Mouse (Mus musculus) heart, adult 8-10 months (tissue): Measurements from ENCODE around the gene Lrrc4. TPM values are rescaled to one million over a fixed set of nuclear protein-coding genes. Genes with fewer than 3 reads are reported as not detected.

Source experiments
- DNase-seq: peaks from one replicate; pipeline ENCODE4 v3.0.0; 2022; ENCODE audit warnings: low spot score
- total RNA-seq, 4 experiments: library from RNA; stranded (reverse); gene quantifications; 2 replicates each; pipeline ENCODE4 v1.2.4; 2022

Lrrc4 gene
- total RNA-seq, 4 experiments from 2014 or later, result 0.62 to 0.98 (median 0.76) TPM

DNA sequence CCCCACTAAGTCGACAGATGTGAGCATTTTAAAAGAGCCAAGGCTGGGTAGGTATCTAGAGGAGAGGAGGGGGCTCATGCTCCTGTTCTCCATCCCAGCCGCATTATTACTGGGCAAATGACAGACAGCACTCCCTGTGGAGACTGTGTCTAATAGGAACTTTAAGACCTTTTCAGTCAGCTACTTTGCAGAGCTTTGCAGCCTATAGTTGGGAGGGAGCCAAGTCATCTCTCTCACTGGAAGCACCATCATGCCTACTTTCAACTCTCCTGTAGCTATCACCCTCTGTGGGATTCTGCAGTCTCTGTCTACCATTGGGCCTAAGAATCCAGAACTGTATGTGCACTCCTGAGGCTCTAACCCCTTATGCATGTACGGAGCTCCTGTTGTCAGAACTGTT lies 5.7 kb downstream of the Lrrc4 start:
- DNase-seq, result no peak

DNA sequence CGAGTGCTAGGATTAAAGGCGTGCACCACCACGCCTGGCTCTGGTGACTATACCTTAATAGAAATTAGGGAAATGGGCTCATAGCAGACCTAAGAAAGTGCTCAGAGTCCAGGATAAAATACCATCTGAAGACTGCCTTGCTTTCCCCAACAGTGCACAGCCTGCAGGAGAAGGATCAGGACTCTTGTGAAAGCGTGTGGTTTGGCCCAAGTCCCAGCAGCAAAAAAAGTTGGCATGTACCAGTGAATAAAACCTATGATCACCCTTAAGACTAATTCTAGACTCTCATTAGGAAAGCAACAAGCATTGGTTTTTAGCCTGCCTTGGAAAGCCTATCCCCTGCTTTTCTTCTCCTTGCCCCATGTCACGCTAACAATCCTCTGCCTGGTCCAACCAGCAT lies 7.7 kb downstream of the Lrrc4 start:
- DNase-seq, result peak; percentile 29

DNA sequence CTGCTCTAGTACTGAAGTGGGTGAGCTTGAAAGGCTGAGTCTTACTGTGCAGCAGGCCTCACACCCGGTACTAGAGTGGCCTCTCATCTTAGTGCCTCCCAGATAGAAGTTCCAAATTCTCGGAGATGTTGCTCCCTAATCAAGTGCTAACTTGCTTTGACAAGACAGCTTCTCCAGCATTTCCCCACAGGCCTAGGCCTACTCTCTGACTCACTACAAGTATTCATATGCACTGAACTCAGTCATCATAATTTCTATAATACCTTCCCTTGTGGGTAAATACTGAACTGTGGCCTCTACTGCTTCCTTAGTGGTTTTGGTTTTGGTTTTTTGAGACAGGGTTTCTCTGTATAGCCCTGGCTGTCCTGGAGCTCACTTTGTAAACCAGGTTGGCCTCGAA lies 8.2 kb downstream of the Lrrc4 start:
- no peak for DNase-seq

DNA sequence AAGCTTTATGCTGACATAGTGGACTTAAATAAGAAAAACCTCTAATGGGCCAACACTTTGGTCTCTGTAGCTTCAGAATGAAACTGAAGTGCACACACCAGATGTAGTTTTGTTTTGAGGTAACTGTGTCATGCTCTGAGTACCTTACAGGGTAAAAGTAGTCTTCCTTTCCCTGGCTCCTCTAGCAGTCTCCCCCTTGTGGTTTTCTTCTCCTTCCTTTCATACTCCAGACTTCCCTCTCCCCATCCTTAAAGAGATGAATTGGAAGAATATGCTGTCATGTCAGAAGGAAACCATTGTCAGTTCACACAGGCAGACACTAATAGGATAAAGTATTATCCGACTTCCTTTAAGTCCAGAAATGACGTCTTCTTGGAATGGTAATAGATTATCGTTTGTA lies 9.3 kb downstream of the Lrrc4 start:
- DNase-seq, result no peak

DNA sequence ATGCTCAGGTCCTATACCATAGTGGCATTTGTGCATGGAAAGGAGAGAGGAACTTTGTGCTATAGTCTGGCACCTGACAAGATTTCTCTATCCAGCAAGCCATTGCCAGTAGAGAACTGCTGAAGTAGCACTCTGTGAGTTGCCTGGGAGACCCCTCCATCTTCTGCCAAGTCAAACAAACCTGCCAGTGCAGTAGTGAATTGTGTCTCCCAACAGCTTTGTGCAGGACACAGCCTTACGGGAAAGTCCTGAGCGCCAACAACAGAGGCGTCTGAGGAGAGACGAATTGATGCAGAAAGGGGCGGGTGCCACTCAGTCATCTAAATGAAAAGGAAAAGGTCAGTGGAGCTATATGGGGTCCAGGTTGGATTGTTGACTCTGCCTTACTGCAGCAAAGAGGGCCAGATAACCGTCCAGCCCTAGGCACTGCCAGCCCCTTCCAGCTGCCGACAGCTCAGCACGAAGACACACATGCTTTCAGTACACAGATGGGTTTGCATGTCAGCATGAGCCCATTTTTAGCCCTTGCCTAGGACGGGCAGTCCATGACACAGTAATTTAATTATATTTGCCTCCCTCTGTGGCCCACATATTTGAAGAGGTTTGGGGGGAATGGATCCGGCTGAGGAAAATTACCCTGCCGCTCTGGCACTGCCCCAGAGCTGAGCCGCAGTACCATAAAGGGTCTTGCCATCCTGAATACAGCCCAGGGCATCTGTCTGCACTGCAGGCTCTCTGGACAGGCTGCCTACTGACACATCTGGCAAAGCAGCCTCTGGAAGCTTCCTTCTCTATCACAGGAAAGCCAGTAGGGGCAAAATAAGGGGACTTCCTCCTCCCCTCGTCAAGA lies 11.8 kb downstream of the Lrrc4 start:
- DNase-seq, result no peak

DNA sequence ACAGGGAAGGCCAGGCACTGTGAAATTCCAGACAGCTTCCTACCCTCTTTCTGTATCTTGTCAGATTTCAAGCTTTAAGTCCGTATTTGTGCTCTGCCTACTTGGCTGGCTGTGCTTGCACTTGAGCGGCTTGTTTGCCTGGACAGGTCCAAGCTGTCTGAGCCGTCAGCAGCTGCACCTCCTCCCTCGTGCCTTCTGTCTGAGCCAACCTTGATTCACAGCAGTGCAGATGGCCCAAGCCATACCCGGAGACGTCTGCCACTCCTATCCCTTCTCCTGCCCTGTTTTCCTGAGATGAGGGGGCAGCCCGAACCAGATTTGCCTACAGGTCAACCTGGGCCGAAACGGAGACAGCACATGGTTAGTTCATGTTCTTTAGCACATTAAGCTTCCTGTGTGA lies 14.5 kb downstream of the Lrrc4 start:
- no peak for DNase-seq

DNA sequence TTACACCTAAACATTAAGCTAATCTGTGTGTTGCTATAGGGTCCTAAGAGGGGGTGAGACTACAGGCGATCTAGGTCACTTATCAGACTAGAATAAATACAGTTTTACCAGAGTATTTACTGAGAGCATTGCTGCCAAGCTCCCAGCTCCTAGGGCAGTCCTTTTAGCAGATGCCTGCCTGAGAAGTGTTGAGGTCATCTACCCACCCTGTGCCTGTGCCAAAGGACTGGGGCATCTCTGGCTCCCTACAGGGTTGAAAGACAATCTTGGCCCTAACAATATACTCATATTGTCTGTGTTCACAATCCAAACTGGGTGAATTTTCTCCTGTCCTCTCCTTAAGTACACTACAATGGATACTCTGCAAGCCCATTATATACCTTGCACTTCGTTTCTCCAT lies 16.7 kb downstream of the Lrrc4 start:
- no peak for DNase-seq

DNA sequence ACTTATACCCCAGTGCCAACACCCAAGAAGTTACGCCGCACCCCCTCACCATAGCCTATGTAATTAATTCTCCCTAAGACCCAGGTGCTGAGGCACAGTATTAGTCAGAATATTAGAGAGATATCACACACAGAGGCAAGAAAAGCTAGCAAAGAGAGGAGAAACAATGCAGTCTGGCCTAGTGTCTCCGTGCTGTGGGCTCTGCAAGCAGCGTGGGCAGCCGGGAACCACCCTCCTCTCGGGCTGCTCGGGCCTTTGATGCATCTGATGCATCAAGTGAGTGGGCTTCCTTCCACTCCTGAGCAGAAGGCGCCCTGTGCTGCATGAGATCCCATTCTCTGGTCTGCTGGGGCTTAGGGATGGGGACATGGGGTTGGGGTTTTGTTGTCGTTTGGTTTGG lies 18.5 kb downstream of the Lrrc4 start:
- no peak for DNase-seq

DNA sequence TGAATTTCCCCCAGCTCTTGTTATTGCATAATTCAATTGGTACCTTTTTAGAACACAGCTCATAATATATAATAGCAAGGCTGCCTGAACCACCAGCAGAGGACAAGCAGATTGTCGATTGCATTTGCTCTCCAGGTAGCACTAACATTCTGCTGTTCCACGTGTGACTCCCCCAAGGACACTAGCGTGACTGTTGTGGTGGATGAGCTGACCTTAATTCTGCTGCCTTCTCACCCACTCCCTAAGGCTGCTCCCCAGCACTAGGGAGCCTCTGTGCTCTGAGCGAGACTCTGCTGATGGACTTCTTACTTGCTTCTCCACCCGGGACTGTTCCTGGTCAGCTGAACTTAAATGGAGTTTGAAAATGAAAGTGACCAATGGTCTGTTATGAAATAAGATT lies 26.8 kb downstream of the Lrrc4 start:
- no peak for DNase-seq

DNA sequence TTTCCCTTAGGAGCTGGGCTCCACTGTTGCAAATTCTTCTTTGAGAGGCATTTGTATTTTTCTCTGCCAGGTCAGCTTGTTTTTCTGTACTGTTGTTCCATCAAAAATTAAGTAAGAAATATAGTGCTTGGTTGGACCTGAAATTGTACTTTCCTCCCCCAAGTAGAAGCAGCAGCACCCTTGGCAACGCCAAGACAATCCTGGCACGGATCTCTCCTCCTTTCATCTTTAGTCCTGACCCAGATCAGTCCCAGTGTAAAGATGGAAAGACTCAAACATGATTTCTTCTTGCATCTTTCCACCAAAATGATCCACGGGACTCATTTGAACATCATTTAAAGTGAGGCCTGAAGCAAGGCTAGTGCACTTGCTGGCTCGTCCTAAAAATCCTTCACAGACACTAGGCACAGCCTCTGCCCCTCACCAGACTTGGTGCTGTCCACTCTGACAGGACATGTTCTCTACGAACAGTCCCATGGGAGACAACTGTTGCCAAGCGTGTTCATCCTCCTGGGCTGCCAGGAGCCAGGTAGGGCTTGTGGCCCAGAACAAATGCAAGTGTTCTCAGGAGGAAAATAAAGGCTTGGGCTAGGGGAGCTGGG lies 27.8 kb downstream of the Lrrc4 start:
- DNase-seq, result no peak

DNA sequence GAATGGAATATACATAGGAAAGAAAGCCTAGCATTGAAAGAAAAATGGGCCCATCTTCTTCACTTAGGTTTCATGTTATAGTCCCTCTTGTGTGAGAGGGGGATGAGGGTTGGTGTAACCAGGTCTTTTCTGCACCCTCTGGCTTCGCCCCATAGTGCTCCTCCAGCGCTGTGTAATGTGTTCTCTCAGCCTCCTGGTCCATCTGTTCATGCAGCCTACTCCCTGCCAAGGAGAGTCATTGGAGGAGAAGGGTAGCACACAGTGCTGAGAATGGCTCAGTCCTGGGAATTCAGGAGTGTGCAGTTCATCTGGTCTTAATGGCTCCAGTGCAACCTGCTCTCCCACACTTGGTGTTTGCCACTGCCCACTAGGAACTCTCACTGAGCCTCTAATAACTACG lies 30.6 kb downstream of the Lrrc4 start:
- no peak for DNase-seq

DNA sequence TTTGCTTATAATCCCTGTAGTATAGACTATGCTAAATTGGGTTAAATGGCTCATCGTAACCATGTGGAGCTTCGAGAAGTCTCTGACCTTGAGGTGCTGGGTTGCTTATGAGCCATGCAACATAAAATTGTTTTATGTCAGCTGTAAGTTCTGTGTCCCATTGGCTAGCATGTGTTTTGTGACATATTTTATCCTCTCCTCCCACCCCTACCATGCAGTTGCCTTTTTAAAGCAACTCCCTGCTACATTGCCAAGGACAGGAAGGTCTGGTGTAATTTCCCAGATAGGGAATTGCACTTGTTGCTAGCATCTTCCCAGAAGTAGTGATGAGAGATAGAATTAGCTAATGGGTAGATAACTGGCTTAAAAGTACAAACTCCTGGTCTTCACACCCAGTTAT lies 31.7 kb downstream of the Lrrc4 start:
- no peak for DNase-seq

DNA sequence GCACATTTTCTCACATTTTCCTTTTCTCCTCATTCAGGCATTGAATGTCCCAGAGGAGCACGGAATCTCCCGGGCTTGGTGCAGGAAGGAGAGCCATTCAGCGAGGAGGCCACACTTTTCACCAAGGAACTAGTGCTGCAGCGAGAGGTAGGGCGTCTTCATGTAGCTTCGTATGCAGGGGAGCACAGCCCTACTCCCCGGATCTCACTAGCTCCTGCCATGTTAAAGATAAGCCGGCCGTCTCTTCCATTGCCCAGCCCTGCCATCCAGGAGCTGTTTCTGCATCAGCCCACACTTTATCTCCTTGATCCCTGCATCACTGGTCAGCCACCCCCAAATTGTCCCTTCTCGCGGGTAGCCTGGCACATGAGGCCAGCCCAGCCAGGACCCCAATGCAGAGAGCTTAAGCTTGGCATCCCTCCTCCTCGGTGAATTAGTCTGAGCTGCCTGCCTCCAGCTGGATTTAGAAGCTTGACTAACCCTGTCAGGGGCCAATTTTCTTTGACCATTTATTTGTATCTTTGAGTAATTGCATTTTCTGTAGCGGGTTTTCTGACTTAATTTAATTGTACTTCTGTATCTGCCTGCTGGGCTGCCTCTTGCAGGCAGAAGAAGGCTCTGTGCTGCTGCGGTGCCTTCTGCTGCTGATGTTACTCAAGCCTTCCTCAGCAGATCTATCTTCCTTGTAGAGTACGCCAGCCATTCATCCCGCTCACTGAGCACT lies 35.6 kb downstream of the Lrrc4 start:
- DNase-seq, result no peak

DNA sequence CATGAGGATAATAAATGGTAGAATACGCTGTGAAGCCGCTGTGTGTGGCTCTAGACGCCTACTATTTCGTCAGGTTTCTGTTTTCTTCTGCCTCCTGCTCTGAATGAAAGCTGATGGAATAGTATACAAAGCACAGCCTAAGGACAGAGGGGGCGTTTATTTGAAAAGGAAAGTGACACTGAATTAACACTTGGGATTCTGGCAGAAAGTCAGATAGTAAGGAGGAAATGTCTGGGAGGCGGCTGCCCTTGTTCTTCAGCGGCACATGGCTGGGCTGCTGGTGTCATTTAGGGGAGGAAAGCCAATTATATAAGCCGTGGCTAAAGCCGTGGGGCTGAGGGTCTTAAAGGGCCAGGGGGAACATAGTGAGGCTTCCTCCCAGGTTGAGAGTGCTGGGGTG lies 36.2 kb downstream of the Lrrc4 start:
- no peak for DNase-seq

DNA sequence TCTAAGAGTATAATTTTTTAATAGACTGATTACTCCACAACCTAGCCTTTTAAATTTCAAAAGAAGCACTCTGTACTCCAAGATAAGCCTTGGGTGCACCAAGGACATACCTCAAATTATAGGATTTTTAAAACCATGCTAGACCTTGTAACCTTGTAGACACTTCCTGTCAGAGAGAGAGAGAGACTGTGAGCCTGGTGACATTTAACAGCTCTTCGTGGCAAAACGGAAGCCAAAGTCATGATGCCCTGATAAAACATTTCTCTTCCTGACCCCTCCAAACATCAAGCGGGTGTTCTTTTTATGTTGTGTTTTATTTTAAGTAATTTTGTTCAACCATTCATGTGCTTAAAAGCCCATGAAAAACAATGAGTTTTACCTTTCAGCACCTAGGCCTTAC lies 39.7 kb downstream of the Lrrc4 start:
- no peak for DNase-seq

DNA sequence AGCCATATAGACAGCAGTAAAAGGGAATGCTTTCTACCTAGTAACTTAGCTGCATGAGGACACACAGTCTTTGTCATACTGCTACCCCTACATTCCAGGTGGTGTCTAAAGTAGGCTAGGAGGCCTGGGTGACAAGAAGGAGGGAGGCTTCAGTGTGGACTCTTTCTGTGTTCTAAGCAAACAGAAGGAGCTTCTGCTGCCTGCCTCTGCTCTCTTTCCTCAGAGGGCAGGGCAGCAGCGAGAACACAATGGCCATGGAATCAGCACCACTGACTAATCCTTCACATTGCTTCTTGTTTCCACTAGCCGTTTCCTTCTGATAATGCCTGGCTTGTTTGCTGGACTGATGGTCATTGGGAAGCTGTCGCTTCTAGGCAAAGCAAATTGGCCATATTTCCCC lies 40.4 kb downstream of the Lrrc4 start:
- no peak for DNase-seq

DNA sequence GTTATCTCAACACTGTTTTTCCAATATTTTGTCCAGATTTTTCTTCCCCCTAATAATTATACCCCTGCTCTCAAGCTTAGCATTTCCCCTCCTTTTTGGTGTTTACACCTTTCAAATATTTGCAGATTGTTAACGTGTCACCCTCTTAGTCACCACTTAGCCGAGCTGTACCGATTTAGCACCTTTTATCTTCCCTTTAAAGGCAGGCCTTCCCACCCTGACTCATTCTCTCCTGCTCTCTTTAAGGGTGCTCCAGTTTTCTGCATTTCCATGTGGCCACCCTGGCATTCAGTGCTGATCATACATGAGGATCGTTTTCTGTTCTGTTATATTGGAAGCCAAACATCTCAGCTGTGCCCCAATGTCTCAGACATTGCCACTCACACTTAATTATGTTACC lies 41.9 kb downstream of the Lrrc4 start:
- no peak for DNase-seq

DNA sequence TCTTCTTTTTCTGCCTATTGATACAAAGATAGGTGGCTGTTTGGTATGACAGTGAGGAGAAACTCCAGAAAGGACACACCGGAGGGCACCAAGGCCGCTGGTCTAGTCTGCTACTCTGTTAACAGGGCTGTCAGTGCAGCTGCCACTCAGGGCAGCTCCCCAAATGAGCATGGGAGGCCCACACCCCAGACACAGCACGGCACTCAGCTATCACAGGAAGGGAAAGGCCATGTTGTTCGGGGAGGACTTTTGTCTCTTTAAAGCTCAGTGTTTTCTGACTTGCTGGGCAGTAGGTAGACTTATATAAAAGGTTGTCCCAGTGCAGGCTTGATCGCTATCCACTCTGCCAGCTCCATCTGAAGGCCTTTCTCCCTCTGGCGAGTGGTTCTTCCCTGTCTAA lies 44.4 kb downstream of the Lrrc4 start:
- DNase-seq, result no peak

DNA sequence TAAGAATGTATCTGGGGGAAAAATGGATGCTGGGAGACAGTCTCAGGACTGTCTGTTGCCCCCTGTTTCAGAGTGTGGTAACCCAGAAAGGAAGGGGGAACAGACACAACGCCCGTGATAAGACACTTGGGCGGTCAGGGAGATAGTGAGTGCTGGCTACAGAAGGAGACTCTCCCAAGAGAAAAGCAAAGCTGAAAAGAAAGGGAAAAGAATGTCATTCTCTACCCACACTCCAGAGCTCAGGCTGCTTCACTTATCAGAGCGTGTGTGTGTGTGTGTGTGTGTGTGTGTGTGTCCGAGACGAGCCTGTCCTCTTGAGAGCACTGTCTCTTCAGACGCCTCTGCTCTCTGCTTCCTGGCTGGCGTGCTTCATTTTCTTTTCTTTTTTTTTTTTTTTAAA lies 45.8 kb downstream of the Lrrc4 start:
- no peak for DNase-seq

DNA sequence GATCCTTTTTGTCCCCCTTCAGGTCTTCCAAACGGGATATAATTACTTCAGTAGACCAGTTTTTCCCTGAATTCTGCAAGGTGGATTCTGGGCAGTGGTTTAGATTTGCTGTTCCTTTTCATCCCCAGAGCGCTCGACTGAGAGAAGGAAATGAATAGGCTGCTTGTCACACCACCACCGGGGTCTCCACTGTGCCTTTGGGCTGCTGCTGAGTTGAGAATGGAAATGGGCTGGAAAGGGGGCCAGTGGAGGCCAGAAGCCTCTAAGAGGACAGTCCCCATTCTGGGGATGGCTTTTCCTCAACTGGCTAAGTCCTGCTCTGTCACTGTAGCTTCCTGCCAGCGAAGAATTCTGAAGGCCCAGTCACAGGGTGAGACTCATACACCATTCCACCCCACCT lies 47.6 kb downstream of the Lrrc4 start:
- no peak for DNase-seq

DNA sequence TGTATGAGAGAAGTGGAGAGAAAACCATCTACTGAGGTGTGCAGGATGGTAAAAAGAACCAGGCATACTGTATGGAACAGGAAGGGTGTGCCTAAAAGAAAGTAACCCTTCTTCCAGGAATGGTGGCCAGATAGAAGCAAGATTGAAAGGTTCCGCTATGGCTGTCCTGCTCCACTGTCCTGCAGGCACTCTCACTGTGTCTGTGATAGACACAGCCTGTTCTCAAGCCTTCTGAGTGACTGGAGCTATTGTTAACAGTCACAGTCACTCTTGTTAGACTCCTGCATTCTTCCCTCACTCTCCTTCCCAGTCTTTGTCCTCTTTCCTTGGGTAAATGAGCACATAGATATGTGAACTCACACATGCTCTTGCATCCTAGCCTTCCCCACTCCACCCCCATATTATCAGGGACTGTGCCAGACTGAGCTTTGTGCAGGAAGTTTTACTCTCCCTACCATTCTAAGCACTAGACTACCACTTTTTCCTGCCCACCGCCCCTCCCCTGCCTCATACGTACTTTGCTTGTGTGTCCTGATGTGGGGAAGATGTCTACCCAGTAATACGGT lies 48.4 kb downstream of the Lrrc4 start:
- DNase-seq, result no peak

DNA sequence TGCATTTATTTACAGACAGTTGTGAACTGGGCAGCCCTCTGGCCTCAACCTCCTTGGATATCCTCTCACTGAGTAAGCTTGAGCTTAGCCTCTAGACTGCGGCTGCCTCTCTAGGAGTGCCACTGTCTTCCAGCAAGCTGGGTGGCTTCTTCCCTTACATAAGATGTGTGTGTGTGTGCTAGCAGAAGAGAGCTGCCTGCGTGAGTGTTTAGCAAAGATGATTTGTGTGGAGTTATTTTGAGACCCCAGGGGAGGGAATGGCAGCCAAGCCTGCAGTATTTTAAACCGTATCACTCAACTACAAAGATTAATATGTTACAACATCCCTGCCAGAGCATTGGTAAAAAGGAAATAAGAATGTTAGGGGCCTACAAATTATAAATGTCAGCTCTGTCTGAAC lies 49.9 kb downstream of the Lrrc4 start:
- DNase-seq, result no peak

DNA sequence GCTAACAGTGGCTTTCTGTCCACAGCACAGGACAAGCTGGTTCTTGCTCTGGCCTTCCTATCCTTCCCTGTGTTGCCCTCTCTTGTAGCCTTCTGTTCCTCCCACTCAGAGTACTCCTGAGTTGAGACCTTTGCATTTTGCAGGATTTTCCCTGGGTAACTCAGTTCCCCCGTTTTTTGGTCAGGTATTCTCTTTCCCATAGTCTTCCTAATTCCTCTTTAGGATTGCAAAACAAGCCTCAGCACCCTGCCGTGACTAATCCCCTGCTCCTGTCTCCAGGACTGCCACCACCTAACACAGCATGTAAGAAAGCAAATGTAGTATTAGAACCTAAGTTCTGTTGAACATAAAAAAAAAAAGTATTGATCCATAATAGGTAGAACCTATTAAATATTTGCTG lies 60.2 kb downstream of the Lrrc4 start:
- no peak for DNase-seq
